Mouse (Mus musculus) kidney, embryonic 15.5 days (tissue): ENCODE measurements around the gene Nsdhl. TPM values are rescaled to one million over a fixed set of nuclear protein-coding genes. Genes with fewer than 3 reads are reported as not detected.
A peak's percentile ranks its signal among the peaks of the same experiment; 100 is the strongest.

Experiments used
- ATAC-seq: fragments of 200-750 bp; cut with Nextera tagmentation; replicated peaks from 2 replicates; pipeline ENCODE4 v1.8.0; 2017; ENCODE audit warnings: moderate TSS enrichment; ENCODE audit not compliant: low FRiP score
- H3K27ac ChIP-seq: fragments of 300-500 bp; sonication (generic); 2 replicates; pipeline ENCODE4 v1.5.1; 2015; ENCODE audit warnings: mild to moderate bottlenecking, inconsistent platforms
- H3K27me3 ChIP-seq: fragments of 300-500 bp; sonication (generic); 2 replicates; pipeline ENCODE4 v1.6.1; 2015; ENCODE audit warnings: inconsistent platforms
- H3K36me3 ChIP-seq: fragments of 300-500 bp; sonication (generic); 2 replicates; pipeline ENCODE4 v1.6.1; 2015; ENCODE audit warnings: inconsistent platforms
- H3K4me1 ChIP-seq: fragments of 300-500 bp; sonication (generic); 2 replicates; pipeline ENCODE4 v1.6.1; 2015; ENCODE audit warnings: inconsistent platforms
- H3K4me2 ChIP-seq: fragments of 300-500 bp; sonication (generic); 2 replicates; pipeline ENCODE4 v1.6.1; 2015; ENCODE audit warnings: moderate library complexity, mild to moderate bottlenecking, inconsistent platforms
- H3K4me3 ChIP-seq: fragments of 300-500 bp; sonication (generic); replicated peaks from 2 replicates; pipeline ENCODE4 v1.5.1; 2015; ENCODE audit warnings: mild to moderate bottlenecking, inconsistent platforms
- H3K9ac ChIP-seq: fragments of 300-500 bp; sonication (generic); 2 replicates; pipeline ENCODE4 v1.6.1; 2015; ENCODE audit warnings: mild to moderate bottlenecking, inconsistent platforms
- H3K9me3 ChIP-seq: fragments of 300-500 bp; sonication (generic); replicated peaks from 2 replicates; pipeline ENCODE4 v1.6.1; 2016; ENCODE audit warnings: inconsistent platforms
- WGBS: fragments of 180-500 bp; shearing (Covaris S2); methylation state at CpG from one replicate; pipeline ENCODE4 v1.1.7; 2015; ENCODE audit warnings: mixed read lengths; 5-methylcytosine and 5-hydroxymethylcytosine counted together
- polyA plus RNA-seq: library from polyadenylated mRNA; unstranded; fragments of >200 nt; fragmentation: Nextera tagmentation; extraction: Ambion mirVana; gene quantifications from 2 replicates; pipeline ENCODE4 v1.2.1, GENCODE M21; 2015

Gene Nsdhl
- 27.2 and 28.8 TPM in 2 replicates for polyA plus RNA-seq

GRCm38 (mm10) chrX:72917884-72918681, at the start of gene Nsdhl, which contains the start of gene Cetn2:
TSS of gene Nsdhl (plus strand) at chrX:72918557.
TSS of gene Cetn2 (minus strand) at chrX:72918411.
- Histone ChIP-seq H3K9me3 (no peaks in the 10 kb centered on the region), H3K4me1 (0 out of 2 replicates have a peak, but pooled peaks cover 5% of the 10 kb centered on the region), H3K27me3 (no peaks in the 10 kb centered on the region), H3K9ac (peak within 1 kb of the TSS; percentile 49), H3K27ac (peak within 1 kb of the TSS; percentile 75), H3K4me3 (peak within 1 kb of the TSS; percentile 63), H3K36me3 (peaks cover 6% of the 10 kb centered on the region; the same call in 1 of the 2 replicates), H3K4me2 (peak within 1 kb of the TSS; percentile 56)
- 23% methylated on average over 41 of the region's 41 CpGs for WGBS
- ATAC-seq, result peak; percentile 99

GRCm38 (mm10) chrX:72895388-72896054, 22.8 kb upstream of the Nsdhl start:
- no peak for ATAC-seq
- H3K36me3 ChIP-seq, result no peaks in the 10 kb centered on the region
- 75% methylated on average over 5 of the region's 5 CpGs for WGBS

GRCm38 (mm10) chrX:72896055-72896437, 22.3 kb upstream of the Nsdhl start:
- Histone ChIP-seq H3K36me3 (no peaks in the 10 kb centered on the region), H3K27ac (no peak overlapping the region), H3K4me3 (no peak overlapping the region), H3K4me1 (no peaks in the 10 kb centered on the region), H3K9ac (no peak overlapping the region), H3K27me3 (peaks cover 17% of the 10 kb centered on the region), H3K9me3 (no peaks in the 10 kb centered on the region), H3K4me2 (no peak overlapping the region)
- 58% methylated on average over 1 of the region's 1 CpGs for WGBS
- no peak for ATAC-seq

More at GRCm38 (mm10) chrX:72895388-72896054, 22.8 kb upstream of the Nsdhl start:
- H3K27ac ChIP-seq, result no peak overlapping the region
- H3K4me1 ChIP-seq, result no peaks in the 10 kb centered on the region
- no peaks in the 10 kb centered on the region for H3K9me3 ChIP-seq
- peaks cover 15% of the 10 kb centered on the region; the same call in 1 of the 2 replicates for H3K27me3 ChIP-seq
- H3K4me2 ChIP-seq, result no peak overlapping the region
- no peak overlapping the region for H3K4me3 ChIP-seq
- no peak overlapping the region for H3K9ac ChIP-seq

GRCm38 (mm10) chrX:72902530-72902929, 15.8 kb upstream of the Nsdhl start:
- no peak overlapping the region for H3K27ac ChIP-seq
- H3K27me3 ChIP-seq, result peaks cover 15% of the 10 kb centered on the region; the same call in 1 of the 2 replicates
- 51% methylated on average over 1 of the region's 1 CpGs for WGBS
- H3K9ac ChIP-seq, result no peak overlapping the region
- no peaks in the 10 kb centered on the region for H3K4me1 ChIP-seq
- ATAC-seq, result no peak
- no peak overlapping the region for H3K4me2 ChIP-seq
- no peaks in the 10 kb centered on the region for H3K36me3 ChIP-seq
- no peak overlapping the region for H3K4me3 ChIP-seq
- H3K9me3 ChIP-seq, result no peaks in the 10 kb centered on the region

GRCm38 (mm10) chrX:72907619-72908403, 10.5 kb upstream of the Nsdhl start:
- H3K9me3 ChIP-seq, result no peaks in the 10 kb centered on the region
- no peak overlapping the region for H3K4me3 ChIP-seq
- H3K4me1 ChIP-seq, result no peaks in the 10 kb centered on the region
- 0 out of 2 replicates have a peak, but pooled peaks have one; percentile 15 for ATAC-seq
- no peak overlapping the region for H3K9ac ChIP-seq
- WGBS, result 83% methylated on average over 6 of the region's 6 CpGs
- H3K4me2 ChIP-seq, result no peak overlapping the region
- H3K27ac ChIP-seq, result no peak overlapping the region
- no peaks in the 10 kb centered on the region for H3K36me3 ChIP-seq
- no peaks in the 10 kb centered on the region for H3K27me3 ChIP-seq

DNA sequence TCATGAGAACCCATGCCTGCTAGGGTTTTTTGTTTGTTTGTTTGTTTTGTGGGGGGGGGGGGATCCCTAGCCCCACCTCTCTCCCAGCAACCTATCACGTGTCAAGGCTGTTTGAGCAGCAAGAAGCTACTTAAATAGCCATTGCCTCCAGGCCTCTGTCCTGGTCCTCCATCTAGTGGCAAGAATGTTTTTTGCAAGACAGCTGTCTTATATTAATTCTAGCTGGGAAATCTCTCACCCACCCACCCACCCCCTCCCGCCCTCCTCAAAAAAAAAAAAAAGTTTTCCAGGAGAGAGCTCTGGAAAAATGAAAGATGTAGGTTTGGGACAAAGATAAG, 10.0 kb upstream of the Nsdhl start:
- no peaks in the 10 kb centered on the region for H3K9me3 ChIP-seq
- no peak overlapping the region for H3K9ac ChIP-seq
- H3K27ac ChIP-seq, result no peak overlapping the region
- H3K4me1 ChIP-seq, result no peaks in the 10 kb centered on the region
- H3K4me3 ChIP-seq, result no peak overlapping the region
- H3K4me2 ChIP-seq, result no peak overlapping the region
- H3K36me3 ChIP-seq, result no peaks in the 10 kb centered on the region
- ATAC-seq, result peak; percentile 75; the same call in 1 of the 2 replicates
- H3K27me3 ChIP-seq, result no peaks in the 10 kb centered on the region
- 17% methylated on average over 2 of the region's 2 CpGs for WGBS

GRCm38 (mm10) chrX:72911611-72912010, 6.7 kb upstream of the Nsdhl start:
- Histone ChIP-seq H3K4me3 (no peak overlapping the region), H3K9ac (no peak overlapping the region), H3K27ac (no peak overlapping the region), H3K36me3 (peaks cover 6% of the 10 kb centered on the region; the same call in 1 of the 2 replicates), H3K4me1 (no peaks in the 10 kb centered on the region), H3K27me3 (no peaks in the 10 kb centered on the region), H3K4me2 (no peak overlapping the region), H3K9me3 (no peaks in the 10 kb centered on the region)
- ATAC-seq, result no peak
- 94% methylated on average over 1 of the region's 1 CpGs for WGBS

- Histone ChIP-seq H3K4me3 (peak overlapping the region; percentile 63), H3K27me3 (no peaks in the 10 kb centered on the region), H3K4me2 (peak overlapping the region; percentile 54), H3K9me3 (no peaks in the 10 kb centered on the region), H3K27ac (peak overlapping the region; percentile 75), H3K36me3 (peaks cover 6% of the 10 kb centered on the region; the same call in 1 of the 2 replicates), H3K9ac (peak overlapping the region; percentile 45), H3K4me1 (0 out of 2 replicates have a peak, but pooled peaks cover 5% of the 10 kb centered on the region)
- 15% methylated on average over 6 of the region's 6 CpGs for WGBS
- no peak; the same call in 1 of the 2 replicates for ATAC-seq
These were observed 314 bp downstream of the Nsdhl start for GRCm38 (mm10) chrX:72918682-72919059.

DNA sequence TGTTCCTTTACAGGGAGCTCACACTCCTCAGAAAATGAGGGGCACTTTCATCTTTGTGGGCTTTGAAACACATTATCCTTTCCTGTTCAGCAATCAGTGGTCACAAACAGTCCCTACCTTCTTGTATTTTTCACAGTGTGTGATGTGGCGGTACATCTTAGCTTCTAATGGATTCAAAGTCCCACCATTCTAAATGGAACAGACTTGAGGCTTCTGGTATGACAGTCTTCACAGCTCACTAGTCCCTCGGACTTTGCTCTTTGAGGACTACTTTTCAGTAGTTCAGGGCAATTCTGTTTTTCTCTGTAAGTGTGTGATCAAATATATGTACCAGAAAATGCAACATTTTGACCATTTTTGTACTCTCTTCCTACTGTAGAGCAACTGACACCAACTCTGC, 3.0 kb downstream of the Nsdhl start:
- no peak overlapping the region for H3K27ac ChIP-seq
- no peak overlapping the region for H3K4me3 ChIP-seq
- H3K36me3 ChIP-seq, result peaks cover 2% of the 10 kb centered on the region; the same call in 1 of the 2 replicates
- 0 out of 2 replicates have a peak, but pooled peaks cover 5% of the 10 kb centered on the region for H3K4me1 ChIP-seq
- no peaks in the 10 kb centered on the region for H3K9me3 ChIP-seq
- ATAC-seq, result no peak
- no peaks in the 10 kb centered on the region for H3K27me3 ChIP-seq
- no peak overlapping the region for H3K4me2 ChIP-seq
- H3K9ac ChIP-seq, result no peak overlapping the region
- WGBS, result 78% methylated on average over 2 of the region's 2 CpGs

DNA sequence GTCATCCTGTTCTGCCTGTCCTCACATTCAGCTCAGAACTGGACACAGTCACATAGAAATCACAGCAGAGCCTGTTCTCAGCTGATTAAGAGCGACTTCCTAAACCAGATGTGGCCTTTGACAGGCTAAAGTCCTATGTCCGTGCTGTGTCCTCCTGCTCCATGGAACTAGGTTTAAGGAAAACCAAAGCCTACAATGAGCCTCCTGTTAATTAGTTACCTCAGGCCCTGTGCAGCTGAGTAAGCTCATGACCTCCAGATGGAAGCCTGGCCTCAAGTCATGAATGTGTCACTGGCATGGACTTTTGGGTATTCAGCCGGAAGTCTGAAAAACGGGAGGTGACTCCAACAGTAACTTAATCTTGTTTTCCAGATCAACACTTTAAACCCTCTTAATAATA, 35.1 kb downstream of the Nsdhl start:
- ATAC-seq, result peak; percentile 18; the same call in 1 of the 2 replicates
- H3K27ac ChIP-seq, result no peak overlapping the region
- 68% methylated on average over 4 of the region's 4 CpGs for WGBS
- H3K36me3 ChIP-seq, result peaks cover 14% of the 10 kb centered on the region; the same call in 1 of the 2 replicates
- no peak overlapping the region for H3K4me3 ChIP-seq
- 0 out of 2 replicates have a peak, but pooled peaks cover 4% of the 10 kb centered on the region for H3K27me3 ChIP-seq
- no peaks in the 10 kb centered on the region for H3K9me3 ChIP-seq
- no peak overlapping the region for H3K4me2 ChIP-seq
- H3K9ac ChIP-seq, result no peak overlapping the region
- H3K4me1 ChIP-seq, result no peaks in the 10 kb centered on the region

GRCm38 (mm10) chrX:72956486-72956885, 38.1 kb downstream of the Nsdhl start:
- 69% methylated on average over 4 of the region's 4 CpGs for WGBS
- Histone ChIP-seq H3K9ac (no peak overlapping the region), H3K27ac (no peak overlapping the region), H3K4me2 (no peak overlapping the region), H3K27me3 (0 out of 2 replicates have a peak, but pooled peaks cover 6% of the 10 kb centered on the region), H3K9me3 (no peaks in the 10 kb centered on the region), H3K36me3 (peaks cover 6% of the 10 kb centered on the region; the same call in 1 of the 2 replicates), H3K4me3 (no peak overlapping the region), H3K4me1 (no peaks in the 10 kb centered on the region)
- peak; percentile 89 for ATAC-seq
